Mouse (Mus musculus) mesoderm, embryonic 11.5 days (tissue): Measurements from ENCODE around the gene Timmdc1.
A peak's percentile ranks its signal among the peaks of the same experiment; 100 is the strongest.

ENCODE experiments used
- DNase-seq: peaks from one replicate; pipeline ENCODE4 v3.0.0-alpha.2; 2012; ENCODE audit warnings: low read depth, low spot score

The Timmdc1 gene

GRCm38 (mm10) chr16:38522129-38523084 is at the start of gene Timmdc1:
Timmdc1 (minus strand) TSS chr16:38522663.
- DNase-seq, result peak; percentile 97

DNA sequence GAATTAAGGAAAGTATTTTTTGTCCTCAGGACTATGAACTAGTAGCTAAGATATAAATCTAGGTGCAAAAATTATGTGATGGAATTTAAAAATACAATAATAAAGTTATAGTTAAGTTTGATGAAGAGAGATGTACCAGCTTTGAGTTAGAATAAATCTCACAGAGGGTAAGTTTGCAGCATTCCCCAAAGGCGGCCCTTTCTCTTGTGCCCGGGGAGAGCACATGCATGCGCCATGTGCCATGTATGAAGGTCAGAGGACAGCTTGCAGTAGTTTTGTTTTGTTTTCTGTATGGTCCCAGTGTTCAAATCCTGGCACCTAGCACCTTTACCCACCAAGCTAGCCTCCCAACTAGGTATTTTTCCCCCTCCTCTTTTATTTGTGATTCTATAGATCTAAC is 49.0 kb upstream of the Timmdc1 start:
- DNase-seq, result no peak

DNA sequence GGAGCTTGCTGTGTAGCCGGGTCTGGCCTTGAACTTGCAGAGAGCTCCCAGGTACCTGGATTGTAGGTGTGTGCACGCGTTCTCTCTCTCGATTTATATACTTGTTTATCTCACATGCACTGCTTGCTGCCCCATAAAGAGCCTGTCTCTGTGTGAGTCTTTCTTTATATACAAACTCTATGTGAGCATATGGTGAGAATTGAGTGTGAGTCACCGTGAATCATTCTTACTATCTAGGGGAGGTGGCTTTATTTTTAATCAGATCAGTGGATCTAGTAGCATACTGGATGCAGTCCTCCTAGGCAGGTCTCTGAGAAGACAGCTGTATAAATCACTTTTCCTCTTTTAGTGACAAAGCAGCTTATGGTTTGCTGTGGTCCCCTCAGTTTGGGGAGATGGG is 45.7 kb upstream of the Timmdc1 start:
- no peak for DNase-seq

DNA sequence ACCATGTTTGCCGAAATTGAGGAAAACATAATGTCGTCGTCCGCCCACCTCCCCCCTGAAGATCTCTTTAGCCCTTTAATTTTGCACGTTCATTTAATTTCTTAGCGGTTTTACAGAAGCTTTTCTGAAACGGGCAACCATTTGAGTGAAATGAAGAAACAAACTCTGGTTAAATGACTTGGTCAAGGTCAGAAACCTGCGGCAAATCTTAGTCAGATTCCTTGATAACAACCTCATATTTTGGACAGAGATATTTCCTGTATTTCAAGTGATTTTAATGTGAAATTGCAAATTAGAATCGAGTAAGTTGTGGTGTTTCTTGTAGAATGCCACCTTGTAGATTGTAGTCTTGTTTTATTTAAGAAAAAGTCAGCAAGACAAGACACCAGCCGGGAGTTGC is 41.1 kb upstream of the Timmdc1 start:
- no peak for DNase-seq

DNA sequence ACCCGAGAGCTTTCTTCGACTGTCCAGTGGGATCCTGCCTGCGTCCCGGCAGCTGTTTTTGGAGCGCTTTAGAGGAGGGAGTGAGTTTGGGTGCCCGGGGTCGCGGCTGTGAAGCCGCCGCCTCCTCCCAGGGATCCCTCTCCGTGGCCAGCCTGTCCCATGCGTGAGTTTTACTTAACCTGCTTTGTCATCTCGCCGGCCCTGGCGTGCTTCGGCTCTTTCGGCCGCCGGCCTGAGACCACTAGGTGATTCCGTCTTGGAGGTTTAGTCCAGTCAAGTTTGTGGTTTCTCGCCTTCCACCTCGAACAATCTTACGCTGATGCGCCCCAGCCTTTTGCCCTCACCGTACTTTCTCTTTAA is 40.5 kb upstream of the Timmdc1 start:
- no peak for DNase-seq

GRCm38 (mm10) chr16:38562131-38562967 is 39.9 kb upstream of the Timmdc1 start:
- DNase-seq, result peak; percentile 97

DNA sequence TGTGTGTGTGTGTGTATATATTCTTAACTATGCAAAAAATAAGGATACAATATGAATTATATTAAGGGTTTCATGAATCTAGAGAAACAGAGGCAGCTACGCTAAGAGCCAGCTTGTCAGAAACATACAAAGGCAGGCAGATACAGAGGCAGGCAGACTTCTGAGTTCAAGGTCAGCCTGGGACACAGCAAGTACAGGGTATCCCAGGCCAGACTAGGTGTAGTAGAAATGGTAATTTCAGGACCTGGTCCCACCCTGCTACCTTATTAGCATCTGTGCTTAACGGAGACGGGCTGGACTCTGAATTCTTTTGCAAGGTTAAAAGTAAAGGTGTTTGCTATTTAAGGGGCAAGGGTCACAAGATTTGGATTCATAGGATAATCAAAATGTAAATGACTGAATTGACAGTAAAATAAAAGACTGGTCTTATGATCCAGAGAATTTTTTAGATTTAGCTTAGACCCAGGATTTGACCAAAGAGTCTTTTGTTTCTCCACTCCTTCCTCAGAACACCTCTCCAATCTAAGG is 35.8 kb upstream of the Timmdc1 start, which contains the start of gene Tmem39a:
TSS of gene Tmem39a (plus strand) at position 478 of the 528 bp plus-strand sequence.
- DNase-seq, result no peak

GRCm38 (mm10) chr16:38555988-38556387 is 33.5 kb upstream of the Timmdc1 start:
- DNase-seq, result no peak

DNA sequence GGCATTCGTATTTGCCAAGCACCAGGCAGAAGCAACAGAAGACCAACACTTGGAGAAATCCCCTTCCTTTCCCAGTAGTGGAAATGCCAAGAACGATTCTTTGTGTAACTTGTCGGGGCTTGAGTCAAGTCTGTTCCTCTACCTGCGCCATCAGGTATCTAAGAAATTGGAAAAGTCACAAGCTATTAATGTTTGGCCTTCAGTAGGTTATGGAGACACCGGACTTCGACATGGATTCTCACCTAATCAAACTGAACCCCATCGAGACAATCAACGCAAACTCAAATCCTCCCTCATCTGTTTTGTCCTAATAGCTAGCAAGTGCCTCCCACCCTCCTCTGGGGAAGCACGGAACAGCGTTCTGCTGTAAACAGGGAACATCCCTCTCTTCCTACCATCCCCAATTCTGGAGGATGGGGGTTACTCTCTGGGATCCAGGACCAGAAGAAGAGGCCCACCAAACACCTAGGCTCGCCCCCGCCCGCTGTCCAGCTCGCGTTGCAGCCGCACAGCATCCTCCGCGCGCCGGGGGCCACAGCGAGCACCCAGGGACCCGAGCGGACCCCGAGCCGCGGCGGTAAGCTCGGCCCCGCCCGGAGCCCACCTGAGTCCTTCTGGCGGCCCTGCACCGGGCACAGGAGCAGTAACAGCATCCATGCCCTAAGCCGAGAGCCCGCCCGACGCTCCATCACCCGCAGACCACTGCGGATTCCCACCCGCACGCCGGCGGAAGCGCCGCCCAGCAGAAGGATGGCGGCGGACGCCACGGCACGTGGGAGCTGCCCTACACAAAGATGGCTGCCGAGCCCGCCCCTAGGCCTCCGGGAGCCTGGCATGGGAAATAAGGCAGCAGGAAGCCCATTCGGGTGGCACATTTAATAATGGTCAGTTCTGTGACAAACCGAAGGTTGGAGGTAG is 27.3 kb upstream of the Timmdc1 start, which contains the start of gene Poglut1:
TSS of gene Poglut1 (minus strand) at position 780 of the 918 bp plus-strand sequence.
- DNase-seq, result peak; percentile 79

DNA sequence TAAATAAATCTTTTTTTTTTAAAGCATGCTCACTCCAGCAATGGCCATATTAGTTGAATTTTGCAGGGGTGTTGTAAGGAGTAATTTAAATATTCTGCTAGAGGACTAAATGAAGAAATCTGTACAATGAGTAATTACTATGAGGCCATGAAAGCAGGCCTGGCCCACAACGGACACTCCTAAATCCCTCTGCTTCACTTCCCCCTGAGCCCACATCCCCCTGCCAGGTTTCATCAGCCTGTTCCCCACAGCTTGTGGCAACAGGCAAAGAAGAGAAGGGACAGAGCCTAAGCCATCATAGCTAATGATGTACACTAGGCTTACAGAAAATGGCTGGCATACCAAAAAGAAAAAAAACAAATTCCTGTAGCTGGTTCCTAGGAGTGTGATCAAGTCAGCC is 25.5 kb upstream of the Timmdc1 start:
- DNase-seq, result no peak

GRCm38 (mm10) chr16:38538716-38539380 is 16.4 kb upstream of the Timmdc1 start:
- no peak for DNase-seq

DNA sequence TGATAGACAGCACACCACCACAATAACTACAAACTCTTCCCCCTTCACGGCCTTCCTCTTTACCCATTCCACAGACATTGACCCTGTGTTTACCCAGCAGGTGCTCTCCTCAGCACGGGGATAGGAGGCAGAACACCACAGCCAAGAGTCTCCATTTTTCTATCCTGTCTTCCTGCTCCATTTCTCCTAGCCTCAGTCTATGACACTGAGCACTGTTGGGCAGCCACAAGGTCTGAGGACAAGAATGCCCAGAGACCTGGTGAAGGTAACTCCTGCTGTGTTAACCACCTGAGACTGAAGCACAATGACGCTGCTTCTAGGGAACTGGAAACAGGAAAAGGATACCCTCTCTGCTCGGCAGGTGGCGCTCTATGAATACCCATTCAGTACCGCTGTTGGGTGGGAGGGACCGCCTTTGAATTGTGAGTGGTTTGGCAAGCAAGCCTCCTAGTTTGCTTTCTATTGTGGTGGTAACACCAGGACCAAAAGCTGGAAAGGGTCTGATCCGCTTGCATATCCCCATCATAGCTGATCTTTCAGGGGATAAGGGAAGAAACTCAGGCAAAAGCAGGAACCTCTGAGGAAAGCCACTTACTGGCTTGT is 14.2 kb upstream of the Timmdc1 start:
- DNase-seq, result peak; percentile 60

DNA sequence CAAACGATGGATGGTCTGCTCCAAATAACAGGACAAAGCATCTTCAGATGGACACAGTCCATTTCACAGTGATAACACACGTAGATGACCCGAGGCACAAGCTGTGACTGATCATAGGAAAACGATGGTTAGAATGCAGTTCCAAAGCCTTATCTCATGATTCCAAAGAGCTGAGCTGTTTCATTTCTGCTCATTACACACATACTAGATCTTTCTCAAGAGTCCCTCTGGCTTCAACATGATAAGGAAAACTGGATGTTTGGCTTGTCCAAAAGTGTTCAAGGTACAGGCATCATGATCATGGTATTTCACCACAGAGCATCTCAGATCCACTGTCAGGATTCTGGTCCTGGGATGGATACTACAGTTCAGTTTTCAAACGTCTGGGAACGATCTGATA is 3.8 kb upstream of the Timmdc1 start:
- DNase-seq, result no peak

GRCm38 (mm10) chr16:38521211-38521987 is 1.1 kb downstream of the Timmdc1 start:
- DNase-seq, result peak; percentile 19

DNA sequence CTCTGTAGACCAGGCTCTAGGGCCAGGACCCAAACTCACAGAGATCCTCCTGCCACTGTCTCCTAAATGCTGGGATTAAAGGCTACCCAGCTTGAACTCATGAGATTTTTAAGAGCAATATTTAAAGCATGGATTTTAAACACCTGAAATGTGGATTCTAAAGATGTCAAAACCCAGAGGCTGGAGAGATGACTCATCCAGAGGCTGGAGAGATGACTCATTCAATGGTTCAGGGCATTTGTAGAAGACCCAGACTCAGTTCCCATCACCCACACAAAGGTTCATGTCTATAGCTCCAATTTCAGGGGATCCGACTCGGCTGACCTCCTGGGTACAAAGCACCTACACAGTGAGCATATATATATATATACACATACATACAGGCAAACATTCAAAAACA is 3.3 kb downstream of the Timmdc1 start:
- DNase-seq, result no peak

DNA sequence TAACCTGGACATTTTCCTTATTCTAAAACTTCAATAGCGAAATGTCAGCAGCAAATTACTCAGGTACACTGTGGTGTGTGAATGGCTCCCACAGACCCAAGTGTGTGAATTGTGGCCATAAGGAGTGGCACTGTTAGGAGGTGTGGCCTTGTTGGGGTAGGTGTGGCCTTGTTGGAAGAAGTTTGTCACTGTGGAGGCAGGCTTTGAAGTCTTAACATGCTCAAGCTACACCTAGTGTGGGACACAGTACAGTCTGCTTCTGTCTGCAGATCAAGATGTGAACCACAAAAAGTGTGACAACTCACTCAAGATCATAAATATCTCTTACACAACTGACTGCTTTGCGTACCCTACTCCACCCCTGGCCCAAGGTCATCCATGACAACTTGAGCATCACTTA is 11.6 kb downstream of the Timmdc1 start:
- no peak for DNase-seq

DNA sequence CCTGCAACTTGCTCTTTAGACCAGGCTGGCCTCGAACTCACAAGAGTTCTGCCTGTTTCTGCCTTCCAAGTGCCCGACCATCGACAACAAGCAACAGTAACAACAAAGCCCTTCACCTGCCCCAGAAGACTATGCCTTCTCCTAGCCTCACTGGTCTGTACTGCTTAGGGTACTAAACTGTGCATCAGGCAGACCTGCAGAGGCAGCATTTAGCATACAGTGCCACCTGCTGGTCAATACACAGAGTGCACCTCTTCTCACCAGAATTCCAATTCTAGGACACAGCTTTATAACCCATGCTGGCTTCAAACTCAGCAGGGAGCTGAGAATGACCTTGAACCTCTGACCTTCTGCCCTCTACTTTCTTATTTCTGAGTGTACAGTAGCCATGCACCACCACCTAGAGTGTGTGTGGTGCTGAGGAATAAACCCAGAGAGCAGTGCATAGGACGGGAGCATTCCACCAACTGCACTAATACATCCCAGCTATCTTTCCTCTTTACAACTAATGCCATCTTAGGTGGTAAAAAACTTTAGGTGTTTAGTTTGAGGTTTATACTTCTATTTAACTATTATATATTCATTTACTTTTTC is 16.3 kb downstream of the Timmdc1 start:
- peak; percentile 72 for DNase-seq

GRCm38 (mm10) chr16:38503528-38503927 is 18.9 kb downstream of the Timmdc1 start:
- no peak for DNase-seq

- no peak for DNase-seq
These were observed 20.0 kb downstream of the Timmdc1 start for GRCm38 (mm10) chr16:38502469-38502868.
